Mouse (Mus musculus): ENCODE results near the gene Kif5c. TPM values are rescaled to one million over a fixed set of nuclear protein-coding genes. Genes with fewer than 3 reads are reported as not detected.

Gene Kif5c
- polyA plus RNA-seq, 1 experiment from 2014 or later: 218 TPM

DNA sequence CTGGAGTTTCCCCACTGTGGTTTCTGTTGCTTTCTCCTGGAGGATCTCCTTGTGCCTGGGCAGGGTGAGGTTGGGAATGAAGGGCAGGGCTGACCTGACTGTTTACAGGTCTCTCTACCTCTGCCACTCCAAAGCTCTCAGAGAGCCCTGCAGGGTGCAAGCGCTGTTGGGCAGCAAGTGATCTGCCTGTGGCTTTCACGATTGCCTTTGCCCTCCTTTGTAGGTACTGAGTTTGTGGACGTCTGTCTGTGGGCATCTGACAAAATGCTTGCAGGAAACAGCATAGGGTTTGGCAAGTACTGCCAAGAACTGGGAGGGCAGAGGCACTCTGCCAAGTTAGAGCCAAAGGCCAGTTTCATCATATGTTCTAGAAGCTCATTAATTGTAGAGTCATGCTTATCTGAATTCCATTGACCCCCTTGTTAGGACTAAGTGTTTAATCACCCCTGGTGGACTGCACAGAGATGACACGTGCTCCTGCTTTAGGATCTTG, 192.8 kb downstream of the Kif5c start:
- H3K27ac ChIP-seq (ENCODE audit: low read depth, low read length): no peak overlapping the region
- WGBS: 25% methylated on average over 4 of the region's 4 CpGs
- ATAC-seq (ENCODE audit: low read depth): no peak; the same call in 1 of the 2 replicates

GRCm38 (mm10) chr2:49813151-49813550, 194.1 kb downstream of the Kif5c start:
- Histone ChIP-seq H3K4me2 (ENCODE audit: low read depth, low read length) (no peak overlapping the region), H3K9ac (replicated peaks; ENCODE audit: low read depth, low read length) (no peak overlapping the region), H3K36me3 (ENCODE audit: control insufficient read depth, insufficient read depth, low read length) (no peaks in the 10 kb centered on the region), H3K4me3 (ENCODE audit: low read depth, low read length) (no peak overlapping the region), H3K4me1 (ENCODE audit: control insufficient read depth, insufficient read depth, low read length) (0 out of 2 replicates have a peak, but pooled peaks cover 3% of the 10 kb centered on the region), H3K27me3 (ENCODE audit: control insufficient read depth, insufficient read depth, low read length) (no peaks in the 10 kb centered on the region), H3K9me3 (ENCODE audit: control insufficient read depth, low read length) (no peaks in the 10 kb centered on the region), H3K27ac (ENCODE audit: low read depth, low read length) (no peak overlapping the region)
- 68% methylated on average over 4 of the region's 4 CpGs for WGBS
- no peak for ATAC-seq (ENCODE audit: low read depth)

More for the DNA sequence above, 192.8 kb downstream of the Kif5c start:
- H3K9ac ChIP-seq (replicated peaks; ENCODE audit: low read depth, low read length): no peak overlapping the region
- H3K4me1 ChIP-seq (ENCODE audit: control insufficient read depth, insufficient read depth, low read length): 0 out of 2 replicates have a peak, but pooled peaks cover 3% of the 10 kb centered on the region
- no peak overlapping the region for H3K4me2 ChIP-seq (ENCODE audit: low read depth, low read length)
- no peaks in the 10 kb centered on the region for H3K9me3 ChIP-seq (ENCODE audit: control insufficient read depth, low read length)
- no peaks in the 10 kb centered on the region for H3K36me3 ChIP-seq (ENCODE audit: control insufficient read depth, insufficient read depth, low read length)
- H3K27me3 ChIP-seq (ENCODE audit: control insufficient read depth, insufficient read depth, low read length): no peaks in the 10 kb centered on the region
- no peak overlapping the region for H3K4me3 ChIP-seq (ENCODE audit: low read depth, low read length)

- Histone ChIP-seq H3K4me2 (ENCODE audit: low read depth, low read length) (no peak overlapping the region), H3K9me3 (ENCODE audit: control insufficient read depth, low read length) (no peaks in the 10 kb centered on the region), H3K4me1 (ENCODE audit: control insufficient read depth, insufficient read depth, low read length) (0 out of 2 replicates have a peak, but pooled peaks cover 3% of the 10 kb centered on the region), H3K27ac (ENCODE audit: low read depth, low read length) (no peak overlapping the region), H3K9ac (replicated peaks; ENCODE audit: low read depth, low read length) (no peak overlapping the region), H3K36me3 (ENCODE audit: control insufficient read depth, insufficient read depth, low read length) (no peaks in the 10 kb centered on the region), H3K27me3 (ENCODE audit: control insufficient read depth, insufficient read depth, low read length) (no peaks in the 10 kb centered on the region), H3K4me3 (ENCODE audit: low read depth, low read length) (no peak overlapping the region)
- no peak for ATAC-seq (ENCODE audit: low read depth)
- 76% methylated on average over 6 of the region's 6 CpGs for WGBS
Observed at GRCm38 (mm10) chr2:49814011-49814410, 194.9 kb downstream of the Kif5c start.

GRCm38 (mm10) chr2:49815696-49816320, 196.7 kb downstream of the Kif5c start:
- H3K36me3 ChIP-seq (ENCODE audit: control insufficient read depth, insufficient read depth, low read length): no peaks in the 10 kb centered on the region
- no peak overlapping the region for H3K4me3 ChIP-seq (ENCODE audit: low read depth, low read length)
- H3K27ac ChIP-seq (ENCODE audit: low read depth, low read length): no peak overlapping the region
- no peak overlapping the region for H3K4me2 ChIP-seq (ENCODE audit: low read depth, low read length)
- H3K27me3 ChIP-seq (ENCODE audit: control insufficient read depth, insufficient read depth, low read length): no peaks in the 10 kb centered on the region
- 88% methylated on average over 3 of the region's 3 CpGs for WGBS
- H3K9me3 ChIP-seq (ENCODE audit: control insufficient read depth, low read length): no peaks in the 10 kb centered on the region
- no peak overlapping the region for H3K9ac ChIP-seq (replicated peaks; ENCODE audit: low read depth, low read length)
- no peak for ATAC-seq (ENCODE audit: low read depth)
- H3K4me1 ChIP-seq (ENCODE audit: control insufficient read depth, insufficient read depth, low read length): 0 out of 2 replicates have a peak, but pooled peaks cover 3% of the 10 kb centered on the region

DNA sequence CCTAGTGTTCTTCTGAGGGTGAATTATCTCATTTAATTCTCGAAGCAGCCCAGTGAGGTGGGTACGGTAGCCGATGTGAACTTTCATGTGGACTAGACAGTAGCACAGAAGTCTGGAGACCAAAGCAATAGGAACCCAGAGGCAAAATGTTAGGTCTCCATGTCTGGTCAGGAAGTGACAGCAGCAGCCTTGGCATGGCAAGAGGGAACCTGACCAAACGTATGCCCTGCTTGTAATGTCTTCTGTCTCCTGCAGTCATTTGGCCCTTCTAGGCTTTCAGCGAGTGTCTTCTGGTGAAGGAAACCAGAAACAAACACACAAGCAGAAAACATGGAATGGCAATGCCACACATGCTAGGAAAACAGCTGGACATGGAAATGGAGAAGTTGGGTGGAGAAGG, 197.5 kb downstream of the Kif5c start:
- H3K4me3 ChIP-seq (ENCODE audit: low read depth, low read length): no peak overlapping the region
- no peak for ATAC-seq (ENCODE audit: low read depth)
- H3K9ac ChIP-seq (replicated peaks; ENCODE audit: low read depth, low read length): no peak overlapping the region
- H3K27ac ChIP-seq (ENCODE audit: low read depth, low read length): no peak overlapping the region
- H3K36me3 ChIP-seq (ENCODE audit: control insufficient read depth, insufficient read depth, low read length): no peaks in the 10 kb centered on the region
- WGBS: 90% methylated on average over 5 of the region's 5 CpGs
- no peaks in the 10 kb centered on the region for H3K4me1 ChIP-seq (ENCODE audit: control insufficient read depth, insufficient read depth, low read length)
- no peaks in the 10 kb centered on the region for H3K27me3 ChIP-seq (ENCODE audit: control insufficient read depth, insufficient read depth, low read length)
- H3K9me3 ChIP-seq (ENCODE audit: control insufficient read depth, low read length): no peaks in the 10 kb centered on the region
- H3K4me2 ChIP-seq (ENCODE audit: low read depth, low read length): no peak overlapping the region

DNA sequence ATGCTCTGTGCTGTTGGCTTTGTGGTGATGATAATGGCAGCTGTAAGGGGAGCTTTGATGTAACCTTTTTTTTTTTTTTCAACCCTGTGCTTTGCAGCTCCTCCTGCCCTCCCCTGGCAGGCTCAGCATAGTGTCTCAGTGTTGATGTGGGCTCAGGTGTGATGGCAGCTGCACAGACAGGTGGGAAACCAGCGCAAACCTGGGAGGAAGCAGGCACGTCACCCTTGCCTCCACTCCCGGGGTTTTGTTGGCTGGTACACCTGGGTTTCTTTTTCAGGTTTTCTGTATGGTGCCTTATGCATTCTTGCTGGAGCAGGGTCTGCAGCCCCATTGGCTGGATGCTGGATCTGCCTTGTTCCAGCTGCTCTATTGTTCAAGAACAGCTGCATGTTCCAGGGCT, 198.1 kb downstream of the Kif5c start:
- ATAC-seq (ENCODE audit: low read depth): no peak
- Histone ChIP-seq H3K4me3 (ENCODE audit: low read depth, low read length) (no peak overlapping the region), H3K27me3 (ENCODE audit: control insufficient read depth, insufficient read depth, low read length) (no peaks in the 10 kb centered on the region), H3K27ac (ENCODE audit: low read depth, low read length) (no peak overlapping the region), H3K9ac (replicated peaks; ENCODE audit: low read depth, low read length) (no peak overlapping the region), H3K4me1 (ENCODE audit: control insufficient read depth, insufficient read depth, low read length) (no peaks in the 10 kb centered on the region), H3K36me3 (ENCODE audit: control insufficient read depth, insufficient read depth, low read length) (no peaks in the 10 kb centered on the region), H3K4me2 (ENCODE audit: low read depth, low read length) (no peak overlapping the region), H3K9me3 (ENCODE audit: control insufficient read depth, low read length) (no peaks in the 10 kb centered on the region)
- WGBS: 90% methylated on average over 3 of the region's 3 CpGs

GRCm38 (mm10) chr2:49818126-49818525, 199.0 kb downstream of the Kif5c start:
- no peaks in the 10 kb centered on the region for H3K36me3 ChIP-seq (ENCODE audit: control insufficient read depth, insufficient read depth, low read length)
- H3K9ac ChIP-seq (replicated peaks; ENCODE audit: low read depth, low read length): no peak overlapping the region
- no peaks in the 10 kb centered on the region for H3K9me3 ChIP-seq (ENCODE audit: control insufficient read depth, low read length)
- no peak overlapping the region for H3K27ac ChIP-seq (ENCODE audit: low read depth, low read length)
- WGBS: 91% methylated on average over 5 of the region's 5 CpGs
- no peaks in the 10 kb centered on the region for H3K4me1 ChIP-seq (ENCODE audit: control insufficient read depth, insufficient read depth, low read length)
- ATAC-seq (ENCODE audit: low read depth): no peak
- H3K4me3 ChIP-seq (ENCODE audit: low read depth, low read length): no peak overlapping the region
- H3K27me3 ChIP-seq (ENCODE audit: control insufficient read depth, insufficient read depth, low read length): no peaks in the 10 kb centered on the region
- no peak overlapping the region for H3K4me2 ChIP-seq (ENCODE audit: low read depth, low read length)

- H3K4me3 ChIP-seq (ENCODE audit: low read depth, low read length): no peak overlapping the region
- WGBS: 94% methylated on average over 1 of the region's 1 CpGs
- H3K27me3 ChIP-seq (ENCODE audit: control insufficient read depth, insufficient read depth, low read length): no peaks in the 10 kb centered on the region
- no peaks in the 10 kb centered on the region for H3K36me3 ChIP-seq (ENCODE audit: control insufficient read depth, insufficient read depth, low read length)
- H3K27ac ChIP-seq (ENCODE audit: low read depth, low read length): no peak overlapping the region
- no peaks in the 10 kb centered on the region for H3K9me3 ChIP-seq (ENCODE audit: control insufficient read depth, low read length)
- ATAC-seq (ENCODE audit: low read depth): no peak
- H3K4me1 ChIP-seq (ENCODE audit: control insufficient read depth, insufficient read depth, low read length): no peaks in the 10 kb centered on the region
- no peak overlapping the region for H3K4me2 ChIP-seq (ENCODE audit: low read depth, low read length)
- no peak overlapping the region for H3K9ac ChIP-seq (replicated peaks; ENCODE audit: low read depth, low read length)
Observed at GRCm38 (mm10) chr2:49822312-49822711, 203.2 kb downstream of the Kif5c start.

Measured in neural tube, embryonic 14.5 days (tissue).